Mouse (Mus musculus) bone marrow macrophage, adult 2 months (primary cell): ENCODE results near the gene Gcnt4. TPM values are rescaled to one million over a fixed set of nuclear protein-coding genes. Genes with fewer than 3 reads are reported as not detected.
"Not testable (repeated sequence)": the region's sequence is repeated elsewhere in the genome, so short reads cannot be mapped to it uniquely, and the experiment has no call there.

Source experiments
- H3K27ac ChIP-seq: 2 replicates; pipeline ENCODE4 v1.5.1; 2012; ENCODE audit warnings: low read depth, low read length; ENCODE audit not compliant: insufficient read depth
- H3K4me1 ChIP-seq: 2 replicates; pipeline ENCODE4 v1.6.1; 2012; ENCODE audit warnings: low read length; ENCODE audit not compliant: control insufficient read depth, insufficient read depth
- H3K4me3 ChIP-seq: 2 replicates; pipeline ENCODE4 v1.5.1; 2012; ENCODE audit warnings: mild to moderate bottlenecking, low read length, moderate library complexity; ENCODE audit not compliant: insufficient read depth
- CTCF ChIP-seq: IDR thresholded peaks from 2 replicates; pipeline ENCODE4 v1.5.1; 2012; ENCODE audit warnings: low read depth, mild to moderate bottlenecking, low read length, moderate library complexity
- POLR2A ChIP-seq: IDR thresholded peaks from 2 replicates; pipeline ENCODE4 v1.6.1; 2012; ENCODE audit warnings: mild to moderate bottlenecking, low read depth, low read length, borderline replicate concordance
- polyA plus RNA-seq: library from polyadenylated mRNA; stranded (reverse); fragments of >200 nt; gene quantifications from 2 replicates; pipeline ENCODE4 v1.2.4, GENCODE M21; 2012; ENCODE audit not compliant: missing spikeins, insufficient read depth, insufficient read length

Gene Gcnt4
- polyA plus RNA-seq, result not detected in 2 replicates

DNA sequence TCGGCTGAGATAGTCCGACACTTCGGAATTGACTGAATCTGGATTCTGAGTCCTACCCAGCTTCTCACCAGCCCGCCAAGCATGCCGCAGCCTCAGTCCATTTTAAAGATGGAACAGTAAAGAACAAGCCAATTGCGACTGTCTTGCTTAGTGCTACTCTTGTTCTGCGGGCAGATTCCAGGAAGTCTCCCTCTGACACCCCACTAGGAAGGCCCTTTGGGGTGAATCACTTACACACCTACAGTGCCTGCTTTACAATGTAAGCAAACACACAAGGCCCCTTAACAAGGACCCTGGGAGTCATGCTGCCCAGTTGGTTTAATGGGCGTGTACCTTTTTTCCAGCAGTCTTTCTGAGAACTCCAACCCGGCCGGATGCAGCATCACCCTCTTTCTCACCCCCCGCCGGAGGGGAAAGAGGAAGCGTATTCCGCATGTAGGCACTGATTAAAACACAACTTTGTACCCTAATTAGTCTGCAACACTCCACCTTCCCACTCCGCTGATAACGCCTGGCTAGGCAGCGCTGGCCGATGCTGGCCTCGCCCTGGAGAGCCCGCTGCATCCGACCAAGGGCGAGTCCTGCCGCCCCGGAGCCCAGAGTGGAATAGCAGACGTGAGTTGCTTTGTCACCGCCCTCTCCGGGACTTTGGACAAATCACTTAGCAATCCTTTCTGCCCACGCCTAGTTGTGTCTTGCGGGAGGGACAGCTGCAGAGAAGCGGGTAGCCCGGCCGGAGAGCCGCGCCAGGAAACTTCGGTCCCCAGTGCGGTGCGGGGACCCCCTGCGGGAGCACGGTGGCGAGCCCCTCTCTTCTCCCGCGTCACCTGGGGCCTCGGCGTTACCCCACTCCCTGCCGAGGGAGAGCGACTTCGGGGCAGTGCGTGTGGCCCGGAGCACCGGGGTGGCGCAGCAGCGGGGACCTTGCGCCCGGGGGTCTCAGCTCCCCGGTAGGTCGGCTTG lies at the start of gene Gcnt4:
Gcnt4 (plus strand) TSS at position 691 of the 963 bp plus-strand sequence.
- no peaks in the 10 kb centered on the region for H3K4me1 ChIP-seq
- peak within 1 kb of the TSS; percentile 61 for H3K4me3 ChIP-seq
- no peak for TF ChIP-seq POLR2A
- no peak for TF ChIP-seq CTCF
- H3K27ac ChIP-seq, result no peak within 1 kb of the TSS

DNA sequence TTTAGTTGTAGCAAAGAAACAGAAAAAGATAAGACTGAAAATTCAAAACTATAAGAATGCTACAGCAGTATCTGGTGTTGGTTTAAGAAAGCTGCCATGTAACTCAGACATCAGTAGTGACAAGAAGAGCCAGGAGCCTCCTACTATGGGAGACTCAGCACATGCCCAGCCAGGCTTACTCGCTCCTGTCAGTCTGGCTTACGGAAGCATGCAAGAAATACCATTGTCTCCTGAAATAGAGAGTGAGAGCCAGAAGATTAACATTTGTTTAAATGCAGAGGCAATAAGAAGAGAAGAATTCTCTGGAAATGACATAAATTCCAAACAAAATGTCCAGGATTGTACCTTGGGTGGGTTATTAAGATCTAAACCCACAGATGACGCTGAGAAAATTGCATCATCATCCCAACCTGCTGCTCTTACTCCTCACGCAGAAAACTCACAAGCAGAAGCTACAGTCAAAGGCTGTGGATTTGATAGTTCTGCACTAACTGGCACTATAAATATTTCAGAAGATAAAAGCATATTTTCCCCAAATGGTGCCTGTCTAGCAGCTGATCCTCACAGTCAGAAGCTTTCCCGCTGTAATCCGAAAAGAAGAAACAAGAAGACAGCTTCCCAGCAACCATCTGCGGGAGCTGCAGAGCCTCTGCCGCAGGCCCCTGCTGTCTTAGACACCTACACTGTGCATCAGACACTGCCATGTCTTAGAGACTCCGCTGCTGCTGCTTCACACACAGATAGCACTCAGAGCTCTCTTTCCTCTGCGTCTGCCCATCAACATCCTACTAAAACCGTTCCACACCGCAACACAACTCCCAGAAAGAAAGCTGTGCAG lies 46.0 kb upstream of the Gcnt4 start:
- TF ChIP-seq POLR2A (no peak), CTCF (no peak)
- Histone ChIP-seq H3K4me1 (no peaks in the 10 kb centered on the region), H3K27ac (no peak overlapping the region), H3K4me3 (no peak overlapping the region)

DNA sequence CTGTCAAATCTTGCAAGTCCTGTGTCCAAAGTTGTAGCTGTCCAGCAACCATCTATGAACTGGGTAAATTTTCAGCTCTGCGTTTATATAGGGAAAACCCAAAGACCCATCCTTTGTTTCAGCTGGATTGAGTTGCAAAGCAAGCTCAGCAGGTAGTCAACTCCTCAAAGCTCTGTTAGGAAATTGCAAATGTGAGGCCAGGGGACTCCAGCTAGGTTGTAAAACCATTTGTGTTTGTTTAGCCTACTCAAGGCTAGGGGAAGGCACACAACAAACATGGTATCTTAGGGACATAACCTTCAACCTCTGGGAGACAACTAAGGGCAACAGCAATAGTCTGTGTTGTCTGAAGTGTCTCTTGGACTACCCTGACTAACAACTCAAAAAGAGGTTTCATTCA lies 40.0 kb upstream of the Gcnt4 start:
- H3K4me3 ChIP-seq, result no peak overlapping the region
- TF ChIP-seq POLR2A, result no peak
- no peak for TF ChIP-seq CTCF

DNA sequence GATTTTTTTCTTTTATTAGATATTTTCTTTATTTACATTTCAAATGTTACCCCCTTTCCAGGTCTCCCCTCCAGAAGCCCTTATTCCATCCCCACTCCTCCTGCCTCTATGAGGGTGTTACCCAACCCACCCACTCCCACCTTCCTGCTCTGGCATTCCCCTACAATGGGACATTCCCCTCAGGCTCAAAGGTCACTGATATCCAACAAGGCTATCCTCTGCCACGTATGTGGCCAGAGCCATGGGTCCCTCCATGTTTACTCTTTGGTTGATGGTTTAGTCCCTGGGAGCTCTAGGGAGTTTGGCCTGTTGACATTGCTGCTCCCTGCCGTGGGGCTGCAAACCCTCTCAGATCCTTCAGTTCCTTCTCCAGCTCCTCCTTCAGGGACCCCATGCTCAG lies 34.5 kb upstream of the Gcnt4 start:
- no peak for TF ChIP-seq CTCF
- TF ChIP-seq POLR2A, result no peak
- Histone ChIP-seq H3K4me3 (no peak overlapping the region), H3K27ac (no peak overlapping the region), H3K4me1 (no peaks in the 10 kb centered on the region)

More for the DNA sequence above, 40.0 kb upstream of the Gcnt4 start:
- H3K27ac ChIP-seq, result no peak overlapping the region
- no peaks in the 10 kb centered on the region for H3K4me1 ChIP-seq

DNA sequence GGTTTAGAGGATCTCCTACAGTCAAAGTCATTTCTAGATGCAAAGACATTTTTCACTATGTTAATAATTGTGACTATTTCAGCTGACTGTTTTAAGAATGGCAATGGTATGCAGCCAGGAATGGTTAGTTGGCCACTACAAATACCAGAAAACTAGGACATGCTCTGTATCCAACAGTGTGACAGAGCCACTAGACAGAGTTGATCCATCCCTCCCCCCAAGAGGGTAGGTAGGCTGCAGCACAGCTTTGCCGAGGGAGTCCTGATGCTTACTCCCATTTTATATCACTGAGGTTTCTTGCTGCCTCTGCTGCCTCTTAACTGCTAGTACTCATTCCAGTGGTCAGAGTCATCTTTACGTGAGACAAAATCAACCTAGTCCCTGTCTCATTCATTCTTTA lies 29.3 kb upstream of the Gcnt4 start:
- Histone ChIP-seq H3K4me3 (no peak overlapping the region), H3K27ac (no peak overlapping the region), H3K4me1 (no peaks in the 10 kb centered on the region)
- TF ChIP-seq CTCF, result no peak

DNA sequence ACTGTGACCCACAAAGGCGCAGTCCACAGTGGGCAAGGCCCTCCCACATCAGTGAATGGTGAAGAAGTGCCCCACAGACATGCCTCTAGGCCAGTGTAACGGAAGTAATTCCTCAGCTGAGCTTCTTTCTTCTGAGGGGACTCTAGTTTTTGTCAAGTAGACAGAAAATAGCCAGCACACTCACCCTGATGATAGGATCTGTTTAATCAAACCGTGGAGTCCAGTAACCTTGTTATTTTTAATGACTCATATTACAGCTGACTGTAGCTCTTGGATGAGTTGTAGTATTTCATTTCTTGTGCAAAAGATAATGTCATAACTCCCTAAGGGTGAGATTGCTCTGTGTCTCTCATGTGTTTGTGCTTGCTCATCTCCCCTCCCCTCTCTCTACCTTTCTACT lies 17.8 kb upstream of the Gcnt4 start:
- Histone ChIP-seq H3K4me3 (no peak overlapping the region), H3K4me1 (no peaks in the 10 kb centered on the region), H3K27ac (no peak overlapping the region)
- TF ChIP-seq POLR2A, result no peak
- TF ChIP-seq CTCF, result no peak

DNA sequence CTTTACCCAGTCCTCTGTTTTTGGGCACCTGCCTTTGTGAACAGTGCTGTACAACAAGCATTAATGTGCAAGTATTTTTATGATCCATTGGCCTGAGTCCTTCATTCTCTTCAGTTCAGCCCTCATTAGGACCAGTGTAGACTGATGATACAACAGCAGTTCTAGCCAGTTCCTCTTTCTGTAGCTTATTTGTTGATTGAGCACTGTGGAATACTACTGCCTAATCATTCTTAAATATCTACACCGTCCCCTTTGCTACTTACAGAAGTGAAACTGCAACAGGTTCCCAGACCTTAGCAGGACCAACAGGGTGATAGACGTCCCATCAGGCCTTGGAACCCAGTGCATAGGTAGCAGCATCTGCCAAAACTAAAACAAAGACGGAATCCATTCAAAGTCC lies 13.3 kb upstream of the Gcnt4 start:
- TF ChIP-seq POLR2A (no peak), CTCF (no peak)

DNA sequence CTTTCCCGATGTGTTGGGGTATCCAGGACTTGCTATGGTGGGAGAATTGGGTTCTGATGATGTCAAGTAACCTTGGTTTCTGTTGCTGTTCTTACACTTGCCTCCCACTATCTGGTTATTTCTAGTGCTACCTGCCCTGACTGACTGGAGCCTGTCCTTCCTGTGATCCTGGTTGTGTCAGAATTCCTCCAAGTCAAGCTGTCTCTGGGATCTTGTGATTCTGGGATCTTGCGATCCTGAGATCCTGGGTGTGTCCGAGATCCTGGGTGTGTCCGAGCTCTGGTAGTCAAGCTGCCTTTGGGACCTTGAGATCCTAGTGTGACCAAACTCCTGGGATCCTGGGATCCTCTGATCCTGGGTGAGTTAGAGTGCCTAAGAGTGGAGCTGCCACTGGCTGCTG lies 1.4 kb upstream of the Gcnt4 start:
- H3K27ac ChIP-seq, H3K4me3 ChIP-seq, H3K4me1 ChIP-seq: not testable (repeated sequence)

More for the DNA sequence above, 13.3 kb upstream of the Gcnt4 start:
- no peak overlapping the region for H3K27ac ChIP-seq
- H3K4me3 ChIP-seq, result no peak overlapping the region
- no peaks in the 10 kb centered on the region for H3K4me1 ChIP-seq

DNA sequence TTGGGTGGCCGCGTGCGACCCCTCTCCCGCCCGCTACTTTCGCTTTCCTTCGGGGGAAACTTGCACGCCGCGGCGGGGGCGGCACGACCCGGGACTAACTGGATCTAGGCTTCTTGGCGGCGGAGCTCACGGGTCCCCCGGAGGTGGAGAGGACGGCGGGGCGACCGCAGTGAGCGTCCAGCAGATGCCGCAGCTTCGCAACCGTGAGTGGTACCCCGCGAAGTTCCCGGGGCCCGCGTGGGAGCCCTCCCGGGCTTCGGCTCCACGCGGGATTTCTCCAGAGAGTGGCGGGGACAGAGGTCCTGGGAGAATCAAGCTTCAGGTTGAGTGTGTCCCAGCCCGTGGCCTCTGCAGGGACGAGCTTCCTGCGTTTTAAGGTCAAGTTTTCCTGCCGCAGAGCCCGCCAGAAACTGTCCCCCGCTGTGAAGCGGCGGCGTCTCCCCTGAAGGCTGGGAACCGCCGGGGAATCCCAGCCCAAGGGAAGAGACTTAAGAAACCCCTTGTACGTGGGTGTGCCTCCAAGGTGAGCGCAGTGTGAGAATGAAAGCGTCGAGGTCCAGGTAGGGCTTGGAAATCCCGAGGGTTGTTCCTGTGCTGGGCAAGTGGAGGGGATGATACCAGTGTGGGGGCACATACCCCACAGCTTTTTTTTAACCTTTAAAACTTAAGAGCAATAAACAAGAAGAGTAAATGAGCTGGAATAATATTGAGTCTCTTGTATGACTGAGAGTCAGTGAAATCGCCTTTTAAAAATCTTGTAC lies 676 bp downstream of the Gcnt4 start:
- H3K4me3 ChIP-seq, result peak overlapping the region; percentile 61
- H3K4me1 ChIP-seq, result no peaks in the 10 kb centered on the region
- no peak overlapping the region for H3K27ac ChIP-seq
- TF ChIP-seq CTCF (no peak), POLR2A (no peak)
